Mouse (Mus musculus): ENCODE measurements around the gene Zfp810. TPM values are rescaled to one million over a fixed set of nuclear protein-coding genes. Genes with fewer than 3 reads are reported as not detected.

Zfp810 gene
- polyA plus RNA-seq, 1 experiment = 4.2 TPM

DNA sequence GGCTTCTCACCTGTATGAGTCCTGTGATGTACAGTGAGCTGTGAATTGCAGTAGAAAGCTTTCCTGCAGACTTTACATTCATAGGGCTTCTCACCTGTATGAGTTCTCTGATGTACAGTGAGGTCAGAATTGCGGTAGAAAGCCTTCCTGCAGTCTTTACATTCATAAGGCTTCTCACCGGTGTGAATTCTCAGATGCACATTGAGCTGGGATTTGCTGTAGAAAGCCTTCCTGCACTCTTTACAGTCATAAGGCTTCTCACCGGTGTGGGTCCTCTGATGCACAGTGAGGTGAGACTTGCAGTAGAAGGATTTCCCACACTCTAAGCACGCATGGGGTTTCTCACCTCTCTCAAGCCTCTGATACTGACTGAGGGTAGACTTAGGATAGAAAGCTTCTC is 28.7 kb downstream of the Zfp810 start:
- no peak for TF ChIP-seq GATA1 (IDR thresholded peaks at IDR 0.05; ENCODE audit: low read length)

DNA sequence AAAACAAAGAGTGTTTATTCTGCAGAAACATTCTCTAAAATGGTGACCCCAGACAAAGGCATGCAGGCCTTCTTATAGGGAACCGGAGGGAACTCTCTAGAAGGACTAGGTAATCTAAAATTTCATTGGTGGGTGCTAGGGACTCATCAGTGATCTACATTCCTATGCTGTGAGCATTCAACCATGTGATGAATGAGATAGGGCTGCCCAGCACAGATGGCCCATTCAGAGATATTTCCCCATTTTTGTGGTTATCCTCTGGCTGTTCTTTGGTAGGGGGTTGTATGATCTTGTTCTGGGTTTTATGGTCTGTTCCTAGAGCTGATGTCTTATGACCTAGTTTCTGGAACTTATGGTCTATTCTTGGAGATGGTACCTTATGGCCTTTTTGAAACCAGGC is 38.6 kb downstream of the Zfp810 start:
- no peak for TF ChIP-seq GATA1 (IDR thresholded peaks at IDR 0.05; ENCODE audit: low read length)

DNA sequence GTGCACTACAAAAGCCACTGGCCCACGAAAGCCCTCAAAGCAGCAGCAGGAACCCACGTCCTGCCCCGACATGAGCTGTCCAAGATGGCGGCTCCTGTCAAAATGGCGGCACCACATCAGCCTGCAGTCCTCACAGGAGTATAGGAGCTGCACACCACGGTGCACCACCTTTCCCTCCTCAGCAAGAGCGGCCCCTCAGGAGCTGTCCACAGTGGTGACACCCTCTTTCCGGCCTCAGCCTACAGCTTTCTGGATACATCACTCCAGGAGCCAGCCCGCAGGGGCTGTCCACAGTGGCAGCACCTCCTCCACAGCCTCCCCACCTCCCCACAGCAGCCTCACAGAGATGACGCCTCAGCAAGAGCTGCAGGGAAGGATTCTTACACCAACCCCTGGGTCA is 44.8 kb downstream of the Zfp810 start:
- no peak for TF ChIP-seq GATA1 (IDR thresholded peaks at IDR 0.05; ENCODE audit: low read length)

DNA sequence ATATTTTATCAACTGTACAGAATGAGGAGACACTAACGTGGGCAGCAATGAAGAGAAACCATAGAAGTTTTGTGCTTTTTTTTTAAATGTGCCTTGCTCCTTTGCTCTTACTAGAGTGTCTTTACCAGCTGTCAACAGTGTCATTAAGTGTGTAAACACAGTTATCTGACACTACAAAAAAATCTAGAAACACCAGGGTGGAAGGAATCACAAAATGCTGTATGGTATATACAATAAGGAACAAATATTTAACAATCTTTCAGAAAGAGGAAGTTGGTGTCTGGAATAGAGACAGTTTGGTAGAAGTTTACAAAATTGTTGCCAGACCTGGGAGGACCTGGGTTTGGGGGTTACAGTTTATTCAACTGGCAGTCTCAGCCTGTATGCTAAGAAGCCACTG is 45.9 kb downstream of the Zfp810 start:
- no peak for TF ChIP-seq GATA1 (IDR thresholded peaks at IDR 0.05; ENCODE audit: low read length)

DNA sequence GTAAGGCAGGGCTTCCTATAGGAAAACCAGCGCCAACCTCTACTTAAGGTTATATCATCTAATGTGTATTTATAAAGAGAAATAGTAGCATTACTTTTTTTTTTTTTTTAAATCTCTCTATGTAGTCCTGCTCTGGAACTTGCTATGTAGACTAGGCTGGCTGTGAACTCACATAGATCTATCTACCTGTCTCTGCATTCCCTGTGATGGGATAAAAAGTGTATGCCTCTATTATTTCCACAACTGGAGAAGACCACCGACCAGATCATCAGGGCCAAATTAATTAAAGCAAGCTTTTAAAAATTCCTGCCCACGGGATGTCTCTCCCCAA is 47.4 kb downstream of the Zfp810 start:
- no peak for TF ChIP-seq GATA1 (IDR thresholded peaks at IDR 0.05; ENCODE audit: low read length)

DNA sequence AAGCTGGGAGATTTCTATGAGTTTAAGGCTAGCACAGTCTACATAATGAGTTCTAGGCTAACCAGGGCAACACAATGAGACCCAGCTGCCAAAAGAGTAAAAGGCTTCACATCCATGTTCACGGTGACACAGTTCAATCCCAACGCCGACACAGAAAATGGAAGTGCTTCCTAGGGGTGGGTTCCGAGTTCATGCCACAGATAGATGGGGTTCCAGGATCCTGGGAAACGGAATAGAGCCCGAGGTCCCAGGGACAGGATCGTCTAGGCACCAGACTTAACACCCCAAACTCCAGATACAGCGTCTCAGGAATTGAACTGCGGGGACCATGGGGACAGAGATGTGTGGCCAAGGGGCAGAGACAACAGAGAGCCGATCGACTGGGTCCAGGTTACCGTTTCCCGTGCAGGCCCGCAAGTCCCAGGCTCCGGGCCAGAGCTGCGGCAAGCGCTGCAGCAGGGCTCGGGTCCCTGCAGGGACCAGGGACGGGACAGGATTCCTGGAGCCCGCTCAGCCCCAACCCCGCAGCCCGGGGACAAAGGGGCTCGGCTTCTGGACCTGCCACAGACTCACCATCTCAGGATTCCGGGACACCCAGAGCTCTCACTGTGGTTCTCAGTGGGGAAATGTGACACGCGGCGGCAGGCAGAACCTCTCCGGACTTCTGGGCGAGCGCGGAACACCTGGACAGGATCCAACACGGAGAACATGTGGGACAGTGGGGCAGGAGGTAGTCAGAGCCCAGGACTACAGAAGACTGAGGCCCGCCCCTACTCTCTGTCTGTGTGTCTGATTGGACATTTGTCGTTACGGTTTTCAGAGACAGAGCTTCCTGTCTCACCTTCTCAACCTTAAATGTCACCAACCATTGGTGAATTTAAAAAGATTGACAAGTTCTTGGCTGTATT is 48.0 kb downstream of the Zfp810 start, which contains the start of gene Zfp599:
Zfp599 (minus strand) TSS at position 712 of the 908 bp plus-strand sequence.
- TF ChIP-seq GATA1 (IDR thresholded peaks at IDR 0.05; ENCODE audit: low read length) = no peak

DNA sequence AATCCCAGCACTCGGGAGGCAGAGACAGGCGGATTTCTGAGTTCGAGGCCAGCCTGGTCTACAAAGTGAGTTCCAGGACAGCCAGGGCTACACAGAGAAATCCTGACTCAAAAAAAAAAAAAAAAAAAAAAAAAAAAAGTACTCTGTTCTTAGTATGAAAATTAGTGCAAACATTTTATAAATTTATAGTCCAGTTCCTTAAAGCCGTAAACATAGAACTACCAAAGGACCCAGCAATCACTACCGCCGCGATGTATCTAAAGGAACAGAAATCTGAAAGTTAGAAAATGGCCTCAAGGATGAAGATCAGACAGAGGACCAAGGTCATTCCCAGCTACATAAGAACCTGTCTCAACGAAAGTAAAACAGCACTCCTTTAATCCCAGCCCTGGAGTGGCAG is 48.7 kb downstream of the Zfp810 start:
- no peak for TF ChIP-seq GATA1 (IDR thresholded peaks at IDR 0.05; ENCODE audit: low read length)

DNA sequence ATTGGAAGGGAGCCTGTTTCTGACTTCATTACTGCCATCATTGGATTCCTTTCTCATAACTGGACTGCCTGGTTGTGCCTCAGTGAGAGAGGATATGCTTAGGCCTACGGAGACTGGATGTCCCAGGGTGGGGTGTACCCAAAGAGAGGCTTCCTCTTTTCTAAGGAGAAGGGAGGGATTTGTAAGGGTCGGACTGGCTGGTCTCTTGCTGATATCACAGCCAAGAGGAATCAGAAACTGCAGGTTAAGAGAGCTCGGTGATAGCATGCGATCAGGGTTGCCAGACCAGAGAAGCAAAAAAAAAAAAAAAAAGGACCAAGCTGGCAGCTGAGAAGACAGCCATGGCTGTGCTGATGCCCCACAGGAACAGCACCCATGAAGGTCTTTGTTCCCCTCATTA is 50.9 kb downstream of the Zfp810 start:
- no peak for TF ChIP-seq GATA1 (IDR thresholded peaks at IDR 0.05; ENCODE audit: low read length)

DNA sequence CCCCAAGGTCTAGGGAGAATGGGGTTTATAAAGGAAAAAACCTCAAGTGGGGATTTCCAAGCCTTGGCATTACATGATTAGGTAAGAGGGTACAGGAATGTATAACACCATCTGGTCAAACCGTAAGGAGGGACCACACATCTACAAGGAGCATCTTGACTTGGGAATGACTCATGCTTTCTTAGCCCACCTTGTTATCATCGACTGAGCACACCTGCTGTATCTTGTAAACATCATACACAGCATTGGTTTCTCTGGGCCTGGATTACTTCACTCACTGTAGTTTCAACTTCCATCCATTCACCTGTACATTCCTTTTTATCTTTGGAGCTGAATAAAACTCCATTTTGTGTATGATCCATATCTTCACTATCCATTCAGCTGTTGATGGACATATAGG is 63.2 kb downstream of the Zfp810 start:
- TF ChIP-seq GATA1 (IDR thresholded peaks at IDR 0.05; ENCODE audit: low read length) = no peak

DNA sequence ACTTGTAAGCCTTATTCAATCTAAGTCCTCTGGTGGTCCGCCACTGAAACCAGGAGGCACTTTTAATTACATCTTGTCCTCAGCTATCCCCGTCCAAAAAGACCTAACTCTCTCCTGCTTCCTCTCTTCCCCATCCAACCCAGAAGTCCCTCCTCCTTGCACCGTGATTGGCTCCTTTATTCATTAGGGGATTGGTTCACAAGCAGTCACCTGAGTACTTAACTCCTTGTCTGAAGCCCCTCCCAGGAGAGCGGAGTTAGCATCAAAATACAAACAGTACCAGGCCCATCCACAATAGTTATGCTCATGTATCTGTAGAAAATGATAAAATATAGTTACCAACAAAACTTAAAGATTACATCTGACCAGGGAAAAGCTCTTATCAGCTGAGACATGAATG is 67.4 kb downstream of the Zfp810 start:
- no peak for TF ChIP-seq GATA1 (IDR thresholded peaks at IDR 0.05; ENCODE audit: low read length)

DNA sequence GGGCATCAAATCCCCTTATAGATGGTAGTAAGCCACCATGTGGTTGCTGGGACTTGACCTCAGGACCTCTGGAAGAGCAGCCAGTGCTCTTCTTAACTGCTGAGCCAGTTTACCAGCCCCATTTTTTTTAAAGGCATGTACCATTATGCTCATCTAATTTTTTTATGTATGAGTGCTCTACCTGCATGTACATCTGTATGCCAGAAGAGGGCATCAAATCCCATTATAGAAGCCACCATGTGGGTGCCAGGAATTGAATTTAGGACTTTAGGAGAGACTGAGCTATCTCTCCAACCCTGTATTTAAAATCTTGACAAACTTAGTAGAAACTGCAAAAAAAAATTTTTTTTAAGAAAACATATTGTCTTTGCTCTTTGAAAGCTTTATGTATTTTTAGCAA is 76.9 kb downstream of the Zfp810 start:
- TF ChIP-seq GATA1 (IDR thresholded peaks at IDR 0.05; ENCODE audit: low read length) = no peak

DNA sequence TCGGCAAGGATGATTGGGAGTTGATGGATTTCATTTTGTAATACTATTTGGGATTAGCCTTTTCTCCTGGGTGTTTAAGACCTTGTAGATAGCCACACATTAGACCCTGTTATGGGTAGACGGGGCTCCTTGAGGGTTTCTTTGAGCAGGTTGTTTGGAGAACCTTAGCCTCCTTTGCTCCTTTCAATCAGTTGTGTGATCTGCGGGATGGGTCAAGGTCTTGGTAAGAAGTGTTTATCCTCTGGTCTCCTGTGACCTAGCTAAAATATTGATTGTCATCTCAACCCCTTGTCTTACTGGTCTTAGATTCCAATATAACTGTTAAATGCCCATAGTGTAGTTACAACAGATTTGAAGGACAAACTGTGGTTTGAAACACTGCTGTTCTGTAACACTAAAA is 77.4 kb downstream of the Zfp810 start:
- TF ChIP-seq GATA1 (IDR thresholded peaks at IDR 0.05; ENCODE audit: low read length) = no peak

DNA sequence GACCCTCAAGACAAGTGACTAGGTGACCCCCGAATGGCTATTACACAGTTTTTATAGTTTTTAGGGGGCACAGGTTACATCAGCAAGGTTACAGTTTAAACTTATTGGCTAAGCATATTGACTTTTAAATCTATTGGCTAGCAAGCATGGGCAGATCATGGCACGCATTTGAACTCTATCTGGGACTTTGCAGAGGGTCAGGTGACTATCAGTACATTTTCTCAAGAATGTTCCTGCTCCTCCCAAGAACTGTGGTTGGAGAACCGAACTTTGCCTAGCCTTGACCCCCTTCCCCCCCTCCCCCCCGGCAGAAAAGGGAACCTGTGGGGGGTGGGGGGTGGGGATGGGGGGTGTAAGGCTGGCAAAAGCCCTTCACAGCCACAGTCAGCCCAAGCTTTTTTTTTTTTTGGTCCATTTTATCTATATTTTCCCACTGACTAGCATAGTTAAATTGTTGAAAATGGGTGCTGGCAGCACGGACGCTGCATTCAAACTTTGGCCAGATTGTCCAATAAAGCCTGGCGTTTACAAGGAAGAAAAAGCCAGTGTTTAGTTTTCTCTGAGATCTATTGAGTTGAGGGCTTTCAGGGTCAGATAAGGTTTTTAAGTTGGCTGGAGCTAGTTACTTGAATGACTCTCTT is 77.9 kb downstream of the Zfp810 start:
- no peak for TF ChIP-seq GATA1 (IDR thresholded peaks at IDR 0.05; ENCODE audit: low read length)

DNA sequence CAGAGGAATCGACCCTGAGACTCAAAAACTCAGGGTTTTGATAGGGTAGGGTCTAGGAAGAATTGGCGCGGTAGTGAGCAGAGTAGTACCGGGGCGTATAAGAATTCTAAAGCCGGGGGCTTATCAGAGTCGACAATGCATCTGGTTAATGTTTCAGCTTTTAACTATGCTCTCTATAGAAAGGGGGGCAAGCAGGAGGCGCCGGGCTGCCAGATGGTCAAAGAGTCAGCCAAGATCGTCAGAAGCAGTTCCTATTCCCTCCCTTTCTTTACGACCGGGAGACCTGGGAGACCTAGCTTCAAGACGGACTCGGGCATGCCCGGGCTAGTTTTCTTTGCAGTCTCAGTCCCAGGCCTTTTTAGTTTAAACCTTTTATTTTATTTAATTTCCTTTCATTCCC is 80.6 kb downstream of the Zfp810 start:
- TF ChIP-seq GATA1 (IDR thresholded peaks at IDR 0.05; ENCODE audit: low read length) = no peak

Other genes starting within 250 kb of the Zfp810 start
- gene Gm49318, start 236.4 kb downstream of the Zfp810 start, polyA plus RNA-seq (2012) = not detected in 2 replicates
- gene Zfp653, start 236.3 kb downstream of the Zfp810 start, polyA plus RNA-seq (2012) = 17.0 and 20.8 TPM in 2 replicates
- 34.1 and 46.0 TPM in 2 replicates for gene Ecsit, start 222.2 kb downstream of the Zfp810 start, polyA plus RNA-seq (2012)
- gene Cnn1, start 208.4 kb downstream of the Zfp810 start, polyA plus RNA-seq (2012) = not detected in 2 replicates
- 67.9 and 125 TPM in 2 replicates for gene Elof1, start 190.5 kb downstream of the Zfp810 start, polyA plus RNA-seq (2012)
- gene Acp5, start 171.9 kb downstream of the Zfp810 start, polyA plus RNA-seq (2012) = 19.9 and 22.9 TPM in 2 replicates
- 87.8 and 135 TPM in 2 replicates for gene Pigyl, start 150.8 kb downstream of the Zfp810 start, polyA plus RNA-seq (2012)
- gene Zfp872, start 119.6 kb downstream of the Zfp810 start, polyA plus RNA-seq (2012) = not detected in 2 replicates
- gene Zfp809, start 81.9 kb downstream of the Zfp810 start, polyA plus RNA-seq (2012) = 6.1 and 8.8 TPM in 2 replicates
- gene Zfp599, start 47.8 kb downstream of the Zfp810 start, polyA plus RNA-seq (2012) = 0.09 TPM in 2 replicates
- gene Anln, start 81.5 kb upstream of the Zfp810 start, polyA plus RNA-seq (2012) = 8.8 and 12.9 TPM in 2 replicates
- gene 9530077C05Rik, start 103.9 kb upstream of the Zfp810 start, polyA plus RNA-seq (2012) = 0.72 and 1.5 TPM in 2 replicates
- gene Gm17545, start 146.6 kb upstream of the Zfp810 start, polyA plus RNA-seq (2012) = not detected in 2 replicates
- gene Rp9, start 162.1 kb upstream of the Zfp810 start, polyA plus RNA-seq (2012) = 129 and 162 TPM in 2 replicates
- gene Bbs9, start 168.1 kb upstream of the Zfp810 start, polyA plus RNA-seq (2012) = 0.65 and 1.7 TPM in 2 replicates

Data from G1E-ER4 (cell line).